Mouse (Mus musculus) intestine, postnatal 0 days (tissue): ENCODE data around the gene Selenow. TPM values are rescaled to one million over a fixed set of nuclear protein-coding genes. Genes with fewer than 3 reads are reported as not detected.

Source experiments
- ATAC-seq: fragments of 200-750 bp; cut with Nextera tagmentation; 2 replicates; pipeline ENCODE4 v1.8.0; 2017; ENCODE audit warnings: mild to moderate bottlenecking, moderate TSS enrichment, moderate library complexity
- H3K27ac ChIP-seq: fragments of 300-500 bp; sonication (generic); 2 replicates; pipeline ENCODE4 v1.5.1; 2014; ENCODE audit warnings: mild to moderate bottlenecking, low read depth, low read length, moderate library complexity
- H3K27me3 ChIP-seq: fragments of 300-500 bp; sonication (generic); replicated peaks from 2 replicates; pipeline ENCODE4 v1.6.1; 2014; ENCODE audit warnings: low read length, mixed read lengths; ENCODE audit not compliant: control insufficient read depth, insufficient read depth
- H3K36me3 ChIP-seq: fragments of 300-500 bp; sonication (generic); 2 replicates; pipeline ENCODE4 v1.6.1; 2014; ENCODE audit warnings: mild to moderate bottlenecking, moderate library complexity; ENCODE audit not compliant: control insufficient read depth, insufficient read depth
- H3K4me1 ChIP-seq: fragments of 300-500 bp; sonication (generic); replicated peaks from 2 replicates; pipeline ENCODE4 v1.6.1; 2014; ENCODE audit warnings: antibody characterized with exemption, low read length, mixed read lengths; ENCODE audit not compliant: control insufficient read depth, insufficient read depth
- H3K4me2 ChIP-seq: fragments of 300-500 bp; sonication (generic); replicated peaks from 2 replicates; pipeline ENCODE4 v1.6.1; 2014; ENCODE audit warnings: low read depth, mild to moderate bottlenecking, moderate library complexity
- H3K4me3 ChIP-seq: fragments of 300-500 bp; sonication (generic); 2 replicates; pipeline ENCODE4 v1.5.1; 2014; ENCODE audit warnings: low read depth, low read length
- H3K9ac ChIP-seq: fragments of 300-500 bp; sonication (generic); 2 replicates; pipeline ENCODE4 v1.6.1; 2014; ENCODE audit warnings: mild to moderate bottlenecking, low read depth, low read length
- H3K9me3 ChIP-seq: fragments of 300-500 bp; sonication (generic); 2 replicates; pipeline ENCODE4 v1.6.1; 2016; ENCODE audit warnings: mixed run types; ENCODE audit not compliant: control insufficient read depth
- CTCF ChIP-seq: sonication (generic); IDR thresholded peaks from 2 replicates; pipeline ENCODE4 v1.5.1; 2016; ENCODE audit warnings: low read depth, mild to moderate bottlenecking, control low read depth, antibody characterized with exemption, moderate library complexity
- WGBS: fragments of 180-500 bp; shearing (Covaris S2); extraction: QIAGEN DNeasy Blood & Tissue Kit; methylation state at CpG from one replicate; pipeline ENCODE4 v1.1.7; 2014; 5-methylcytosine and 5-hydroxymethylcytosine counted together
- polyA plus RNA-seq: library from polyadenylated mRNA; unstranded; fragments of >200 nt; fragmentation: Nextera tagmentation; extraction: Ambion mirVana; gene quantifications from 2 replicates; pipeline ENCODE4 v1.2.1, GENCODE M21; 2015

Selenow gene
- polyA plus RNA-seq: 813 and 814 TPM in 2 replicates

- H3K36me3 ChIP-seq: peaks cover 23% of the 10 kb centered on the region
- H3K9me3 ChIP-seq: no peaks in the 10 kb centered on the region
- peak within 1 kb of the TSS; percentile 22 for H3K27ac ChIP-seq
- H3K4me1 ChIP-seq: peaks cover 11% of the 10 kb centered on the region; the same call in 1 of the 2 replicates
- TF ChIP-seq CTCF: no peak
- peak within 1 kb of the TSS; percentile 63 for H3K4me3 ChIP-seq
- H3K27me3 ChIP-seq: no peaks in the 10 kb centered on the region
- H3K9ac ChIP-seq: peak within 1 kb of the TSS; percentile 83
- peak; percentile 97 for ATAC-seq
- WGBS: 0% methylated on average over 33 of the region's 33 CpGs
- peak within 1 kb of the TSS; percentile 79 for H3K4me2 ChIP-seq
These were observed at the start of gene Selenow for GRCm38 (mm10) chr7:15922220-15922773. Gene Selenow, minus strand, starts transcription at chr7:15922402.

- WGBS: 85% methylated on average over 3 of the region's 3 CpGs
These were observed 47.5 kb upstream of the Selenow start for GRCm38 (mm10) chr7:15969674-15970073.

GRCm38 (mm10) chr7:15968322-15968721 lies 46.1 kb upstream of the Selenow start:
- no peak for TF ChIP-seq CTCF
- WGBS: 87% methylated on average over 8 of the region's 8 CpGs
- no peak overlapping the region for H3K4me3 ChIP-seq

More at GRCm38 (mm10) chr7:15969674-15970073, 47.5 kb upstream of the Selenow start:
- TF ChIP-seq CTCF: peak; percentile 53
- Histone ChIP-seq H3K4me2 (no peak overlapping the region), H3K36me3 (peaks cover 25% of the 10 kb centered on the region), H3K9ac (no peak overlapping the region), H3K27ac (no peak overlapping the region), H3K4me1 (peaks cover 3% of the 10 kb centered on the region; the same call in 1 of the 2 replicates), H3K27me3 (no peaks in the 10 kb centered on the region), H3K4me3 (no peak overlapping the region), H3K9me3 (no peaks in the 10 kb centered on the region)
- no peak for ATAC-seq

GRCm38 (mm10) chr7:15967312-15967711 lies 45.1 kb upstream of the Selenow start, which contains the start of gene Ehd2:
Gene Ehd2, minus strand, starts transcription at chr7:15967567.
- ATAC-seq: peak; percentile 67
- Histone ChIP-seq H3K9ac (peak within 1 kb of the TSS; percentile 53; the same call in 1 of the 2 replicates), H3K4me2 (peak within 1 kb of the TSS; percentile 57), H3K9me3 (no peaks in the 10 kb centered on the region), H3K27ac (no peak within 1 kb of the TSS), H3K36me3 (peaks cover 12% of the 10 kb centered on the region), H3K4me1 (peaks cover 8% of the 10 kb centered on the region; the same call in 1 of the 2 replicates), H3K4me3 (peak within 1 kb of the TSS; percentile 44), H3K27me3 (no peaks in the 10 kb centered on the region)
- WGBS: 2% methylated on average over 19 of the region's 22 CpGs
- TF ChIP-seq CTCF: peak; percentile 97

More at GRCm38 (mm10) chr7:15968322-15968721, 46.1 kb upstream of the Selenow start:
- ATAC-seq: no peak
- H3K4me2 ChIP-seq: no peak overlapping the region
- no peaks in the 10 kb centered on the region for H3K27me3 ChIP-seq
- no peaks in the 10 kb centered on the region for H3K9me3 ChIP-seq
- no peak overlapping the region for H3K9ac ChIP-seq
- no peak overlapping the region for H3K27ac ChIP-seq
- peaks cover 15% of the 10 kb centered on the region for H3K36me3 ChIP-seq
- H3K4me1 ChIP-seq: peaks cover 8% of the 10 kb centered on the region; the same call in 1 of the 2 replicates

GRCm38 (mm10) chr7:15966489-15966888 lies 44.3 kb upstream of the Selenow start:
- peak overlapping the region; percentile 44 for H3K4me3 ChIP-seq
- no peak for TF ChIP-seq CTCF
- H3K4me1 ChIP-seq: peaks cover 8% of the 10 kb centered on the region; the same call in 1 of the 2 replicates
- peak overlapping the region; percentile 57 for H3K4me2 ChIP-seq
- H3K36me3 ChIP-seq: peaks cover 4% of the 10 kb centered on the region; the same call in 1 of the 2 replicates
- H3K27me3 ChIP-seq: no peaks in the 10 kb centered on the region
- no peak overlapping the region for H3K9ac ChIP-seq
- no peak for ATAC-seq
- no peaks in the 10 kb centered on the region for H3K9me3 ChIP-seq
- H3K27ac ChIP-seq: no peak overlapping the region
- WGBS: 70% methylated on average over 3 of the region's 3 CpGs

- H3K4me3 ChIP-seq: no peak overlapping the region
- H3K27ac ChIP-seq: 0 out of 2 replicates have a peak overlapping the region, but pooled peaks have one; percentile 75
- no peak for TF ChIP-seq CTCF
- peak overlapping the region; percentile 9; the same call in 1 of the 2 replicates for H3K4me2 ChIP-seq
- H3K9me3 ChIP-seq: no peaks in the 10 kb centered on the region
- 75% methylated on average over 32 of the region's 32 CpGs for WGBS
- no peak overlapping the region for H3K9ac ChIP-seq
- H3K36me3 ChIP-seq: peaks cover 7% of the 10 kb centered on the region; the same call in 1 of the 2 replicates
- ATAC-seq: no peak
- H3K4me1 ChIP-seq: peaks cover 8% of the 10 kb centered on the region; the same call in 1 of the 2 replicates
- no peaks in the 10 kb centered on the region for H3K27me3 ChIP-seq
These were observed 41.8 kb upstream of the Selenow start for GRCm38 (mm10) chr7:15963798-15964652.
